Mouse (Mus musculus): ENCODE data around the gene Ppp1r36. TPM values are rescaled to one million over a fixed set of nuclear protein-coding genes. Genes with fewer than 3 reads are reported as not detected.

Gene Ppp1r36
- polyA plus RNA-seq, 1 experiment from 2014 or later = not detected

DNA sequence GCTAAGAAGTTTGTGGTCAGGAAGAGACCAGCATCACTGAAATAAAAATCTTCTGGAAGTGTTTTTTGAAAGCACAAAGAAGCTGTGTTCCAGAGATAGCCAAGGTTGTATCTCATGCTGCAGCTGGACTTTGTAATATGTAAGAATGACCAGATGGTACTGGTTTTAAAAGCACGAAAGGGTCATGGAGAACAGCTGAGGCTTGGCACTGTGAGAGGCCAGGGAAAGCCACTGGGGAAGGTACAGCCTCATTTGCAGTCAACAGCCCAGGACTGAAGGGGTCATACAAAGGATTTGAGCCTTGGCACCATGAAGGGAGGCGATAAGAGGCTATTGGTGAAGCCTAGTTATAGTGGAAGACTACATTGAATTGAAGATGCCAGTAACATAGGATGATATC lies 65.1 kb downstream of the Ppp1r36 start:
- WGBS (ENCODE audit: missing documents) = 100% methylated on average over 2 of the region's 2 CpGs

DNA sequence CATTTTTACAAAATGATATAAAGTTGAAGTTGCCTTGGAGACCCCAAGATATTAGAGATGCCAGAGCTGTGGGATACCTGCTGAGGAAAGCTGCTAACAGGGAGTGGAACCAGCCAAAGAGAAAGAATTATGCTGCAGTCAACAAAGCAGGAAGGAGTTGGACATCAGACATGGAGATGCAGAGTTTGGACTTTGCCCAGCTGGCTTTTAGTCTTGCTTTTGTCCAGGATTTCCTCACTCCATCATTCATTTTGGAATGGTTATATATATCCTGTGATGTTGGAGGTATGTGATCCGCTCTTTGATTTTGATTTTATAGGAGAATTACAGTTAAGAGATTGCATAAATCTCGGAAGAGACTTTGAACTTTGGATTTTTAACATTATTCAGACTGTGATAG lies 65.6 kb downstream of the Ppp1r36 start:
- Histone ChIP-seq H3K27ac (no peak overlapping the region), H3K36me3 (ENCODE audit: inconsistent target) (no peaks in the 10 kb centered on the region), H3K79me2 (ENCODE audit: inconsistent target) (no peaks in the 10 kb centered on the region), H3K4me3 (ENCODE audit: inconsistent target) (no peak overlapping the region)
- 86% methylated on average over 2 of the region's 2 CpGs for WGBS (ENCODE audit: missing documents)

More for the DNA sequence above, 65.1 kb downstream of the Ppp1r36 start:
- Histone ChIP-seq H3K27ac (no peak overlapping the region), H3K79me2 (ENCODE audit: inconsistent target) (no peaks in the 10 kb centered on the region), H3K4me3 (ENCODE audit: inconsistent target) (no peak overlapping the region), H3K36me3 (ENCODE audit: inconsistent target) (no peaks in the 10 kb centered on the region)

DNA sequence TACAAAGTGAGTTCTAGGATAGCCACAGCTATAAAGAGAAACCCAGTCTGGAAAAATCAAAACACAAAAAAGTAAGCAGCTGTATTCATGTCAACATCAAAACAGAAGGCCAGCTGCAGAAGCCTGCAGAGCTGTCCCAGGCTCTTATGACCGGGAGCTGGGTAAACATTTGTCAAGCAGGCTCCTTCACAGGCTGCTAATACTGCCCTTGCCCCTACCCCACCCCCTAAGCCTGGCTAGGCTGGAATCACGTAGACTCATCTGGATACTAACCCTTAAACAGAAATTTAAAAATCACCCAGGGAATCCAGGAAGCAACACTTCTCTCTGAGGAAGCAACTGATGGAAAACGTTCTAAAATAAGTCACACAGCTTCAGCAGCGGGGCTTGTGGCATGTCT lies 67.5 kb downstream of the Ppp1r36 start:
- H3K36me3 ChIP-seq (ENCODE audit: inconsistent target) = no peaks in the 10 kb centered on the region
- 51% methylated on average over 4 of the region's 4 CpGs for WGBS (ENCODE audit: missing documents)
- no peak overlapping the region for H3K4me3 ChIP-seq (ENCODE audit: inconsistent target)
- H3K27ac ChIP-seq = no peak overlapping the region
- H3K79me2 ChIP-seq (ENCODE audit: inconsistent target) = no peaks in the 10 kb centered on the region

DNA sequence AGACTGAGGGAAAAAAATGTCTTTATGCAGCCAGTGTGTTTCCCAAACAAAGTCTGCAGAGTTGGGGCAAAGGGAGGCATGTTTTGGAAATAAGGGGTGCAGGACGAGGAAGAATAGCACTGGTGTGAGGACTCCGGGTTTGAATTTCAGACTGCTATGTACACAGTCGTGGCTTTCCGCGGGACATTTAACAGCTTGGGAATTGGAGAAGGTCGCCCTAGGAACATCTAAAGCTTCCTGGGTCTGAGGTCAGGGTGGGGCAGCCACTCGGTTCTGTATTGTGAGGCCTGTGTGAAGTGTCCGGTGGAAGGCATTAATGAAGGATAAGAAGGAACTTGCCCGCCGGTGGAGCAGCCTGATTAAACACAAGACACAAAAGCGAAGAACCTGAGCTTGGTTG lies 68.0 kb downstream of the Ppp1r36 start:
- no peaks in the 10 kb centered on the region for H3K36me3 ChIP-seq (ENCODE audit: inconsistent target)
- no peak overlapping the region for H3K27ac ChIP-seq
- 78% methylated on average over 11 of the region's 11 CpGs for WGBS (ENCODE audit: missing documents)

DNA sequence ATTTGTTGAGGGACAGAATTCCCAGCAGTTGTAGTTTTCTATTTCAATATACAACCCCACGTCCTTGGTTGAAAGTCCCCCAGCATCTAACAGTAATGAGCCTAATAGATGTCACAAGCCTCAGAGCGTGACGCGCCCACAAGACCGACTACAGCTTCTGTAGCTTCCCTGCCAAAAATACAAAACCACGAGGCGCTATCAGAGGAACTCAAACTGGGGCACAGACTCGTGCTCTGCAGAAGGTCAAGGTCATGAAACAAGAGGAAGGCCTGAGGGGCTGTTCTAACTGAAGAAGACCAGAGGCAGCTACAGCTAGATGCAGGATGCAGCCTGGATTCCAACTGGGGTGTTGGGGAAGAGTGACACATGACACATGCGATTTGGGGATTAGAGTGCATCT lies 69.6 kb downstream of the Ppp1r36 start:
- Histone ChIP-seq H3K27ac (no peak overlapping the region), H3K36me3 (ENCODE audit: inconsistent target) (no peaks in the 10 kb centered on the region), H3K79me2 (ENCODE audit: inconsistent target) (no peaks in the 10 kb centered on the region), H3K4me3 (ENCODE audit: inconsistent target) (no peak overlapping the region)
- 26% methylated on average over 9 of the region's 9 CpGs for WGBS (ENCODE audit: missing documents)

More for the DNA sequence above, 68.0 kb downstream of the Ppp1r36 start:
- H3K4me3 ChIP-seq (ENCODE audit: inconsistent target) = no peak overlapping the region
- no peaks in the 10 kb centered on the region for H3K79me2 ChIP-seq (ENCODE audit: inconsistent target)

Other genes starting within 250 kb of the Ppp1r36 start
- gene Esr2, start 240.3 kb upstream of the Ppp1r36 start, polyA plus RNA-seq (2018) = not detected in 3 replicates
- not detected in 3 replicates for gene Tex21, start 170.8 kb upstream of the Ppp1r36 start, polyA plus RNA-seq (2018)
- gene Mthfd1, start 162.2 kb upstream of the Ppp1r36 start, polyA plus RNA-seq (2018) = 11.3 to 39.1 TPM (median 14.9 TPM) in 3 replicates
- gene Akap5, start 92.6 kb upstream of the Ppp1r36 start, polyA plus RNA-seq (2018) = 0.01 TPM in 1 of 3 replicates, not detected in the others
- 5.3 to 6.8 TPM (median 5.6 TPM) in 3 replicates for gene Zbtb25, start 47.9 kb upstream of the Ppp1r36 start, polyA plus RNA-seq (2018)
- 5.0 to 6.5 TPM (median 5.2 TPM) in 3 replicates for gene Zbtb1, start 47.3 kb upstream of the Ppp1r36 start, polyA plus RNA-seq (2018)
- gene Hspa2, start 13.4 kb upstream of the Ppp1r36 start, polyA plus RNA-seq (2018) = 4.0 to 5.0 TPM (median 4.9 TPM) in 3 replicates
- gene Plekhg3, start 113.4 kb downstream of the Ppp1r36 start, polyA plus RNA-seq (2018) = 13.1 to 22.6 TPM (median 20.1 TPM) in 3 replicates

Measured in macrophage (primary cell).